Mouse (Mus musculus) A20 (cell line): ENCODE data around the gene Wnt3.
"Not testable (repeated sequence)": the region's sequence is repeated elsewhere in the genome, so short reads cannot be mapped to it uniquely, and the experiment has no call there.

Experiments
- DNase-seq: peaks from one replicate; pipeline ENCODE4 v3.0.0-alpha.2; 2011; ENCODE audit warnings: low read depth, low spot score

Gene Wnt3

DNA sequence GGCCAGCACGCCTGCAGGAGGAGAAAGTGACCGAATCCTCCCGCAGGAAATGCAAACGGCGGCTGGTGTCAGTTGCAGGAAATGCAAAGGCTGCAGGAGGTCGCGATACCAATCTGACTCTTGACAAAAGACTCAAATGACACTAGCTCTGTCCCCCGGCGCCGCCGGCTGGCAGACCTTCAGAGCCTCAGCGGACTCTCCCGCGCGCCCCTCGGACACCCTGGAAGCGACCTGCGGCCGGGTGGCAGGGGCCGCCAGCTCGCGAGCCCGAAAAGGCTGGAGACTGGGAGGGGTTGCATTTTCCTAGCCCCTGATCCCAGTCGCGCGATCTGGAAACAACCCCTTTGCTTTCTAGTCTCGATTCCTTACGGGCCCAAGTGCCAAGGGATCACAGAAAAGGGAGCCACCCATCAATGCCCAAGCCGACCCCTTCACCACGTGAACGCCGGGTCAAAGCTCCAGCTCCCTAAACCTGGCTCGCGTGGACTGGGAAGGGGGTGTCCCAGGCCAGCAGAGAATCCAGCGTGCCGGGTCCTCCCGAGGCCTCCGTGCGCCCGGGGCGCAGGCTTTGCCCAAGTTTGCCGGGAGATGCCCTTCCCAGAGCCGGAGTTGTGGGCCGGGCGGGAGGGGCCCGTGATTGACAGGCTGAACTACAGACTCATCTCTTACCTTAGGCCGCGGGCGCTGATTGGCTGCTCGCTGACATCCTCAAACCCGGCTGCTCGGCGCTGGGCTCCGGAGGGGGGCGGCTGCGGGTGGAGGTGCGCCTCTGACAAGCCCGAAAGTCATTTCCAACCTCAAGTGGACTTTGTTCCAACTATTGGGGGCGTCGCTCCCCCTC is at the start of gene Wnt3:
TSS of gene Wnt3 (plus strand) at position 764 of the 841 bp plus-strand sequence.
- no peak for DNase-seq

- DNase-seq = no peak
These were observed 49.6 kb upstream of the Wnt3 start for GRCm38 (mm10) chr11:103724331-103724771.

DNA sequence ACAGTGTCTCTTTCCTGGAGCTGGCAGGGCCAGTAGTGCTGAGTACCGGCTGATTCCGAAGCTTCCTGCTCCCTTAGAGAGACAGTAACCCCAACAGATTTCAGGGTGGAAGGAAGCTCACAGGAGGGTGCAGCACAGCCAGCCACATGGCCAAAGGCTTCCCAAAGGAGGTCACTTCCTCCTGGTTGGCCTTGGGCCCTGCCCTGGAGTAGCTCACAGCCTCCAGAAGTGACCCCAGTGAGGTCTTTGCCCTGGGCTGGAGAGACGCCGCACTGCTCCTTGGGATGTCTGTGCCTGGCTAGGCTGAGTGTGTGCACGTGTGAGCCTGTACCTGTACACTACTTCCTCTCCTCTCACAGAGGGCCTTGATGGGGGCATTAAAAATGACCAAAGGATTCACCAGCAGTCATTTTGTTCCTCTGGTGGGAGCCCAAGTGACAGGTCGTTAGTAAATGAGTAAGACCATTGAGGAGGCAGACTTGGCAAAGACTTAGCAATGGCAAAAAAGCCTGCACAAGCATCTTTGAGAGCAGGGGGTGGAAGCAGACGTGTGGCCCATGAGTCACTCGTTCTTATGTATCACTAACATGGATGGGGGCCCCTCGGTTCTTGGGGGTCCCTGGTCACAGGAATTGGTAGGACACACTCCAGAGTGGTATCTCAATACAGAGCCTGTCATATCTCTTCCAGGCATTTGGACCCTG is 44.5 kb upstream of the Wnt3 start:
- DNase-seq = no peak

DNA sequence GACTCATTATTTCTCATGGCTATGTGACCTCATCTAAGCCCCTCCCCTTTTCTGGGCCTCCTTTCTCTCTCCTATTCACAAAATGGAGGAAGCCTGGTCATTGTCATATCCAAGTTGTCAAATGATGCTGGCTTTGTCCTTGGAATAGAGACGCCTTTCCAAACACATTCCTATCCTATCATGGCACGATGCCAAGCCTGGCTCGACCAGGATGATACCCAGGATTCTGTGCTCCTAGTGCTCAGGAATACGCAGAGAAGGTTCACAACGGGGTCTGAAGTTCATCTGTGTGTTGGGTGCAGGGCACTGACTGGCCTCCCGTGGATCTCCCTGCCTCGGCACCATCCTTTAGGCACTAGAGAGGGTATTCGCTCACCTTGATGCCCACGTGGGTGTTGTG is 42.4 kb upstream of the Wnt3 start:
- no peak for DNase-seq

DNA sequence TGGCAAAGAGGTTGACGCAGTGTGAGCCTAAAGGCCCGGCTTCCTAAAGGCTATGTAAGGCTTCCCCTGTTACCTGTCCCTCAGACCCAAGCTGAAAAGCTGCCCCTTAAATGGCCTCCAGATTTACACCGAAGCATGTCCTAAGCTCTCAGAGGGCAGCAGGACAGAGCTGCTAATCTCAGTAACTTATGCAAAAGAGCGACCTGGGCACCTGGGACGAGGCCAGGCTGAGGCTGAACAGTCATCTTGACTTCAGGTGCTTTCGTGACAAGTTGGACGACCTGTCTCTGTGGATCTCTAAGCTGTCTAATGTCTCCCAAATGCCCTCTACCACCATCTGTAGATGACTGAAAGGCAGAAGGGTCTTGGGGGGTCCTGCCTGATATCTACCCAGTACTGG is 41.6 kb upstream of the Wnt3 start:
- DNase-seq = no peak

- DNase-seq = no peak
These were observed 40.9 kb upstream of the Wnt3 start for GRCm38 (mm10) chr11:103733069-103733468.

- no peak for DNase-seq
These were observed 40.0 kb upstream of the Wnt3 start for GRCm38 (mm10) chr11:103733961-103734360.

GRCm38 (mm10) chr11:103734411-103735045 is 39.4 kb upstream of the Wnt3 start:
- no peak for DNase-seq

DNA sequence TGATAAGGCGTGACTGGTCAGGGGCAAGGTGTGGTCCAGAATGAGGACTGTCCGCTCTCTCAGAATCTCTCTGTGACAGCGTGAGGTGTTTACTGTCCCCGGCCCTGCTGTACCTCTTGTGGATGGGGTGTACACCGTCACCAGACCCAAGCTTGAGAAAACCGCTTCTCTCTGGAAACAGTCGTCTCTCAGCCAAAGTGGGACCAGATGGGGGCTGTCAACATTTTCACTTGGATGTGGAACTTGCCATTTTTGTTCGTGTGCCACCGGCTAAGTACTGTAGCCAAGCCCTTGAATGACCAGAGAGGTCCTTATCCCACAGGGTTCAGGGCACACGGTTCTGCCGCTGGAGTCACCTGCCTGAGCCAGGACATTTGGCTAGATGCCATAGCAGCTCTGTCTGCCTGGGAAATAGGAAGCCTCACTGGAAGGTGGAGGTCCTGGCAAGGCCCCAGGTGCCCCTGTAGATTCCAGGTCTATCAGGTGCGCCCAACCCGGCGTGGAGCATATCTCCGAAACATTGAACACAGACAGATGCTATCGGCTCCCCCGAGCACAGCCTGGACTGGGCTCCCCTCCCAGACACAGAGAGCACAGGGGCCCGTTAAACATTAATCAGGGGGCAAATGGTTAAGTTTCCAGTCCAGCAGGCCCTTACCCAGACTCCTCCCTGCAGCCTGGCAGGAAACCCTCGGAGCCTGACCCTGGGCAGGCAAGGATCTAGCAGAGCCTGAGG is 38.7 kb upstream of the Wnt3 start:
- no peak for DNase-seq

DNA sequence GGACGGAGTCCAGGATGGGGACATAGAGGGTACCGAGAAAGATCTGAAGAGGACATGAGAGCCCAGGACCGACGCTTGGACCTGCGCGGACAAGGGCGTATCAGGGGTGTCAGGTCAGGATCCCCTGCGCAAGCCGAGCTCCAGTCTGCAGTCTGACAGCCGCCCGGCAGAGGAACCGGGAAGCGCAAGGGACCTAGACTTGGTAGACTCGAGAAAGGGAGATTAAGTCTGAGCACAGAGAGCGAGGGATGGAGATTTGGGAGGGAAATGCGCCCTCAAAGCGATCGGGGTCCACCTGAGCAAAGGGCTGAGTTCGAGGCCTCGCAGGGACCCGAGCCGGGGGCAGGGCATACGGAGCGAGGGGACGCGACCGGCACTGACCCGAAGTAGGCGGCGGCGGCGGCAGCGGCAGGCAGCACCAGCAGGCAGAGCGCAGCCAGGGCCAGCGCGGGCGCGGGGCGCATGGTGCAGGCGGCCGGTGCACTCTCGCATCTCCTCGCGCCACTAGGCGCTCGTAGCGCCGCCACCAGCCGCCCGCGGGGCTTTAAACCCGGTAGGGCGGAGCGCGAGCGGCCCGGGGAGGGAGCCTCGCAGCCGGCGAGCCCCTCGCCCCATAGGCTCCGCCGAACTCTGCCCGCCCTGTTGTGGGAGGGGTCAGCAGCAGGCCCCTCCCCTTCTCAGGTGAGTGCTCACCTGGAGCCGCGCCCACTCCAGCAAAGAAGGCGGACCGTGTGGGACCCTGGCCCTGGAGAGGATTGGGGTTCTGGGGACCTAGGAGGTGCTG is 24.5 kb upstream of the Wnt3 start, which contains the start of gene Wnt9b:
TSS of gene Wnt9b (minus strand) at position 516 of the 784 bp plus-strand sequence.
- no peak for DNase-seq

GRCm38 (mm10) chr11:103750612-103751011 is 23.3 kb upstream of the Wnt3 start:
- no peak for DNase-seq

GRCm38 (mm10) chr11:103758054-103758453 is 15.9 kb upstream of the Wnt3 start:
- DNase-seq = peak; percentile 20

- DNase-seq = peak; percentile 82
These were observed 15.2 kb upstream of the Wnt3 start for GRCm38 (mm10) chr11:103758706-103759105.

- no peak for DNase-seq
These were observed 13.8 kb upstream of the Wnt3 start for GRCm38 (mm10) chr11:103760101-103760500.

DNA sequence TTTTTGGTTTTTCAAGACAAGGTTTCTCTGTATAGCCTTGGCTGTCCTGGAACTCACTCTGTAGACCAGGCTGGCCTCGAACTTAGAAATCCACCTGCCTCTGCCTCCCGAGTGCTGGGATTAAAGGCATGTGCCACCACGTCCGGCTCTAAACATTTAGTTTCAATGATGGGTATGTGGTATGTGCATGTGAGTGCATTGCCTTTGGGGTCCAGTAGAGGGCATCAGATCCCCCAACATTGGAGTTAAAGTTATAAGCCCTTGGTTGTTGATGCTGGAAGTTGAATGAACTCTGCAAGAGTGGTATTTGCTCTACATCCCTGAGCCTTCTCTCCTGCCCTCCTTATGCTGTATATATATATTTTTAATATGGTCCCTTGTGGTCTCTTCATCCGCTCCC is 13.1 kb upstream of the Wnt3 start:
- not testable (repeated sequence) for DNase-seq

GRCm38 (mm10) chr11:103763410-103764163 is 10.4 kb upstream of the Wnt3 start:
- peak; percentile 65 for DNase-seq

- no peak for DNase-seq
These were observed 9.3 kb upstream of the Wnt3 start for GRCm38 (mm10) chr11:103764601-103765000.

- no peak for DNase-seq
These were observed 8.4 kb upstream of the Wnt3 start for GRCm38 (mm10) chr11:103765556-103766011.

DNA sequence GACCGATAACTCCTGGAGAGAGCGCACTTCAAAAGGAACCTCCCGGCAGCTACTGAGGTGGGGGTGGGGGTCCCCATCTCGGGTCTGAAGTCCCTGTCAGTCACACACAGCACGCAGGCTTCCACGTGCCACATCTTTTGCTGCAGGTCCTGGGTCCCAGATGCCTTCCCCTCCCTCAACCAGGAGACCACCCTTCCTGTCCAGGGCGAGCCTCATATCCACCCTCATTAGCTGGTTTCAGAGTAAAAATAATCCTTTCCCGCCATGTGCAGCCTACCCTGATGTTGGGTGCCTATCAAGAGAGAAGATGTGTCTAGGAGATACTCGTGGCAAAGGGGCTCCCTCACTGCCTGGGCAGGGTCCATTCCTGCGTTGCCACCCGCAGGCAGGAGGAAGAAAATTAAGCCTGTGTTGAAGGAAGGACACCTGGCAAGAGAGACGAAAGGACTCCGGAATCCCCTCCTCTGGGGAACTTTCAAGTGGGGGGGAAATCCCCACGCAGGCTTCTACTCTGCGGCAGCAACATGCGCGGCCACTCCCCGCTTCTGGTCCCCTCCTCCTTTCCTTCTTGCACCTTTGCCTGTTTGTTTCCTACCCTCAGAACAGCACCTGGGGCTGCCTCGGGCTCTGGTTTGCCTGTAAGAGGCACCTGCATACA is 2.7 kb upstream of the Wnt3 start:
- peak; percentile 47 for DNase-seq
